Mouse (Mus musculus): Measurements from ENCODE around the gene Aox3. TPM values are rescaled to one million over a fixed set of nuclear protein-coding genes. Genes with fewer than 3 reads are reported as not detected.
A peak's percentile ranks its signal among the peaks of the same experiment; 100 is the strongest.

The Aox3 gene
- polyA plus RNA-seq (2015; fragmentation: Nextera tagmentation; extraction: Ambion mirVana) = 0.33 and 0.37 TPM in 2 replicates

GRCm38 (mm10) chr1:58112880-58113279 lies at the start of gene Aox3:
TSS of gene Aox3 (plus strand) at chr1:58113130.
- Histone ChIP-seq H3K27me3 (replicated peaks; ENCODE audit: control insufficient read depth, insufficient read depth, low read length) (no peaks in the 10 kb centered on the region), H3K4me1 (replicated peaks; ENCODE audit: control insufficient read depth, insufficient read depth, low read length) (no peaks in the 10 kb centered on the region), H3K27ac (ENCODE audit: low read length) (no peak within 1 kb of the TSS), H3K9me3 (ENCODE audit: control insufficient read depth, low read length) (no peaks in the 10 kb centered on the region), H3K4me3 (replicated peaks; ENCODE audit: low read length) (no peak within 1 kb of the TSS), H3K4me2 (ENCODE audit: low read length) (peak within 1 kb of the TSS; percentile 15; the same call in 1 of the 2 replicates), H3K36me3 (ENCODE audit: control insufficient read depth, insufficient read depth) (no peaks in the 10 kb centered on the region), H3K9ac (replicated peaks; ENCODE audit: low read depth, low read length) (no peak within 1 kb of the TSS)
- ATAC-seq = peak; percentile 81
- WGBS = 13% methylated on average over 11 of the region's 11 CpGs

- ATAC-seq = no peak
- H3K4me3 ChIP-seq (replicated peaks; ENCODE audit: low read length) = no peak overlapping the region
- H3K36me3 ChIP-seq (ENCODE audit: control insufficient read depth, insufficient read depth) = no peaks in the 10 kb centered on the region
- H3K4me1 ChIP-seq (replicated peaks; ENCODE audit: control insufficient read depth, insufficient read depth, low read length) = no peaks in the 10 kb centered on the region
- H3K27me3 ChIP-seq (replicated peaks; ENCODE audit: control insufficient read depth, insufficient read depth, low read length) = no peaks in the 10 kb centered on the region
- 89% methylated on average over 5 of the region's 5 CpGs for WGBS
- no peak overlapping the region for H3K9ac ChIP-seq (replicated peaks; ENCODE audit: low read depth, low read length)
- H3K9me3 ChIP-seq (ENCODE audit: control insufficient read depth, low read length) = no peaks in the 10 kb centered on the region
- no peak overlapping the region for H3K4me2 ChIP-seq (ENCODE audit: low read length)
- H3K27ac ChIP-seq (ENCODE audit: low read length) = no peak overlapping the region
These were observed 47.8 kb upstream of the Aox3 start for GRCm38 (mm10) chr1:58065151-58065550.

GRCm38 (mm10) chr1:58065606-58066005 lies 47.3 kb upstream of the Aox3 start:
- Histone ChIP-seq H3K27me3 (replicated peaks; ENCODE audit: control insufficient read depth, insufficient read depth, low read length) (no peaks in the 10 kb centered on the region), H3K36me3 (ENCODE audit: control insufficient read depth, insufficient read depth) (no peaks in the 10 kb centered on the region), H3K4me3 (replicated peaks; ENCODE audit: low read length) (no peak overlapping the region), H3K4me1 (replicated peaks; ENCODE audit: control insufficient read depth, insufficient read depth, low read length) (no peaks in the 10 kb centered on the region), H3K9ac (replicated peaks; ENCODE audit: low read depth, low read length) (no peak overlapping the region), H3K9me3 (ENCODE audit: control insufficient read depth, low read length) (no peaks in the 10 kb centered on the region), H3K4me2 (ENCODE audit: low read length) (no peak overlapping the region), H3K27ac (ENCODE audit: low read length) (no peak overlapping the region)
- 68% methylated on average over 3 of the region's 3 CpGs for WGBS
- no peak for ATAC-seq

- Histone ChIP-seq H3K9me3 (ENCODE audit: control insufficient read depth, low read length) (no peaks in the 10 kb centered on the region), H3K4me1 (replicated peaks; ENCODE audit: control insufficient read depth, insufficient read depth, low read length) (no peaks in the 10 kb centered on the region), H3K9ac (replicated peaks; ENCODE audit: low read depth, low read length) (no peak overlapping the region), H3K4me2 (ENCODE audit: low read length) (no peak overlapping the region), H3K36me3 (ENCODE audit: control insufficient read depth, insufficient read depth) (no peaks in the 10 kb centered on the region), H3K27me3 (replicated peaks; ENCODE audit: control insufficient read depth, insufficient read depth, low read length) (no peaks in the 10 kb centered on the region), H3K4me3 (replicated peaks; ENCODE audit: low read length) (no peak overlapping the region), H3K27ac (ENCODE audit: low read length) (no peak overlapping the region)
- WGBS = 90% methylated on average over 6 of the region's 6 CpGs
- no peak for ATAC-seq
These were observed 43.7 kb upstream of the Aox3 start for GRCm38 (mm10) chr1:58069181-58069580.

GRCm38 (mm10) chr1:58070091-58070490 lies 42.8 kb upstream of the Aox3 start:
- ATAC-seq = peak; percentile 57; the same call in 1 of the 2 replicates
- Histone ChIP-seq H3K9me3 (ENCODE audit: control insufficient read depth, low read length) (no peaks in the 10 kb centered on the region), H3K27ac (ENCODE audit: low read length) (no peak overlapping the region), H3K4me3 (replicated peaks; ENCODE audit: low read length) (no peak overlapping the region), H3K27me3 (replicated peaks; ENCODE audit: control insufficient read depth, insufficient read depth, low read length) (no peaks in the 10 kb centered on the region), H3K36me3 (ENCODE audit: control insufficient read depth, insufficient read depth) (no peaks in the 10 kb centered on the region), H3K9ac (replicated peaks; ENCODE audit: low read depth, low read length) (no peak overlapping the region), H3K4me2 (ENCODE audit: low read length) (no peak overlapping the region), H3K4me1 (replicated peaks; ENCODE audit: control insufficient read depth, insufficient read depth, low read length) (no peaks in the 10 kb centered on the region)
- WGBS = 87% methylated on average over 11 of the region's 11 CpGs

GRCm38 (mm10) chr1:58071006-58071405 lies 41.9 kb upstream of the Aox3 start:
- 85% methylated on average over 9 of the region's 9 CpGs for WGBS
- Histone ChIP-seq H3K4me1 (replicated peaks; ENCODE audit: control insufficient read depth, insufficient read depth, low read length) (no peaks in the 10 kb centered on the region), H3K27ac (ENCODE audit: low read length) (no peak overlapping the region), H3K9me3 (ENCODE audit: control insufficient read depth, low read length) (no peaks in the 10 kb centered on the region), H3K27me3 (replicated peaks; ENCODE audit: control insufficient read depth, insufficient read depth, low read length) (no peaks in the 10 kb centered on the region), H3K9ac (replicated peaks; ENCODE audit: low read depth, low read length) (no peak overlapping the region), H3K4me2 (ENCODE audit: low read length) (no peak overlapping the region), H3K4me3 (replicated peaks; ENCODE audit: low read length) (no peak overlapping the region), H3K36me3 (ENCODE audit: control insufficient read depth, insufficient read depth) (no peaks in the 10 kb centered on the region)
- no peak for ATAC-seq

GRCm38 (mm10) chr1:58071509-58071908 lies 41.4 kb upstream of the Aox3 start:
- ATAC-seq = no peak
- 92% methylated on average over 1 of the region's 1 CpGs for WGBS

GRCm38 (mm10) chr1:58072416-58072815 lies 40.5 kb upstream of the Aox3 start:
- Histone ChIP-seq H3K4me2 (ENCODE audit: low read length) (no peak overlapping the region), H3K27ac (ENCODE audit: low read length) (no peak overlapping the region), H3K4me1 (replicated peaks; ENCODE audit: control insufficient read depth, insufficient read depth, low read length) (no peaks in the 10 kb centered on the region), H3K27me3 (replicated peaks; ENCODE audit: control insufficient read depth, insufficient read depth, low read length) (no peaks in the 10 kb centered on the region), H3K9me3 (ENCODE audit: control insufficient read depth, low read length) (no peaks in the 10 kb centered on the region), H3K4me3 (replicated peaks; ENCODE audit: low read length) (no peak overlapping the region), H3K9ac (replicated peaks; ENCODE audit: low read depth, low read length) (no peak overlapping the region), H3K36me3 (ENCODE audit: control insufficient read depth, insufficient read depth) (no peaks in the 10 kb centered on the region)
- ATAC-seq = no peak
- 89% methylated on average over 2 of the region's 2 CpGs for WGBS

More at GRCm38 (mm10) chr1:58071509-58071908, 41.4 kb upstream of the Aox3 start:
- no peaks in the 10 kb centered on the region for H3K4me1 ChIP-seq (replicated peaks; ENCODE audit: control insufficient read depth, insufficient read depth, low read length)
- H3K9me3 ChIP-seq (ENCODE audit: control insufficient read depth, low read length) = no peaks in the 10 kb centered on the region
- no peak overlapping the region for H3K4me2 ChIP-seq (ENCODE audit: low read length)
- H3K27ac ChIP-seq (ENCODE audit: low read length) = no peak overlapping the region
- H3K4me3 ChIP-seq (replicated peaks; ENCODE audit: low read length) = no peak overlapping the region
- H3K9ac ChIP-seq (replicated peaks; ENCODE audit: low read depth, low read length) = no peak overlapping the region
- no peaks in the 10 kb centered on the region for H3K27me3 ChIP-seq (replicated peaks; ENCODE audit: control insufficient read depth, insufficient read depth, low read length)
- no peaks in the 10 kb centered on the region for H3K36me3 ChIP-seq (ENCODE audit: control insufficient read depth, insufficient read depth)

- no peak overlapping the region for H3K4me3 ChIP-seq (replicated peaks; ENCODE audit: low read length)
- no peak overlapping the region for H3K27ac ChIP-seq (ENCODE audit: low read length)
- H3K4me1 ChIP-seq (replicated peaks; ENCODE audit: control insufficient read depth, insufficient read depth, low read length) = no peaks in the 10 kb centered on the region
- no peak overlapping the region for H3K4me2 ChIP-seq (ENCODE audit: low read length)
- no peaks in the 10 kb centered on the region for H3K36me3 ChIP-seq (ENCODE audit: control insufficient read depth, insufficient read depth)
- 74% methylated on average over 12 of the region's 12 CpGs for WGBS
- no peak overlapping the region for H3K9ac ChIP-seq (replicated peaks; ENCODE audit: low read depth, low read length)
- no peaks in the 10 kb centered on the region for H3K9me3 ChIP-seq (ENCODE audit: control insufficient read depth, low read length)
- no peak for ATAC-seq
- H3K27me3 ChIP-seq (replicated peaks; ENCODE audit: control insufficient read depth, insufficient read depth, low read length) = no peaks in the 10 kb centered on the region
These were observed 39.8 kb upstream of the Aox3 start for GRCm38 (mm10) chr1:58072991-58073730.

Data from forebrain, embryonic 16.5 days (tissue).